Mouse (Mus musculus) midbrain, postnatal 0 days (tissue): Measurements from ENCODE around the gene Rcan3. TPM values are rescaled to one million over a fixed set of nuclear protein-coding genes. Genes with fewer than 3 reads are reported as not detected.

ENCODE experiments used
- ATAC-seq: fragments of 200-750 bp; cut with Nextera tagmentation; 2 replicates; pipeline ENCODE4 v1.8.0; 2017; ENCODE audit warnings: moderate number of reproducible peaks, mild to moderate bottlenecking, moderate TSS enrichment, moderate library complexity; ENCODE audit not compliant: low FRiP score
- DNase-seq: peaks from one replicate; pipeline ENCODE4 v3.0.0-alpha.2; 2015; ENCODE audit warnings: low spot score
- H3K27ac ChIP-seq: fragments of 300-500 bp; sonication (generic); 2 replicates; pipeline ENCODE4 v1.5.1; 2014; ENCODE audit warnings: low read depth, mild to moderate bottlenecking, low read length, mixed read lengths
- H3K27me3 ChIP-seq: fragments of 300-500 bp; sonication (generic); 2 replicates; pipeline ENCODE4 v1.6.1; 2014; ENCODE audit warnings: low read length, control low read depth, mixed read lengths; ENCODE audit not compliant: insufficient read depth
- H3K36me3 ChIP-seq: fragments of 300-500 bp; sonication (generic); 2 replicates; pipeline ENCODE4 v1.6.1; 2014; ENCODE audit warnings: low read length, control low read depth, mixed read lengths; ENCODE audit not compliant: insufficient read depth
- H3K4me1 ChIP-seq: fragments of 300-500 bp; sonication (generic); 2 replicates; pipeline ENCODE4 v1.6.1; 2014; ENCODE audit warnings: mild to moderate bottlenecking, control low read depth, antibody characterized with exemption, low read length, mixed read lengths; ENCODE audit not compliant: insufficient read depth
- H3K4me2 ChIP-seq: fragments of 300-500 bp; sonication (generic); 2 replicates; pipeline ENCODE4 v1.6.1; 2014; ENCODE audit warnings: low read depth, mild to moderate bottlenecking, low read length, mixed read lengths; ENCODE audit not compliant: poor library complexity, severe bottlenecking
- H3K4me3 ChIP-seq: fragments of 300-500 bp; sonication (generic); 2 replicates; pipeline ENCODE4 v1.5.1; 2014; ENCODE audit warnings: low read depth, mild to moderate bottlenecking, low read length, moderate library complexity
- H3K9ac ChIP-seq: fragments of 300-500 bp; sonication (generic); replicated peaks from 2 replicates; pipeline ENCODE4 v1.6.1; 2014; ENCODE audit warnings: mild to moderate bottlenecking, low read length, moderate library complexity, mixed read lengths; ENCODE audit not compliant: poor library complexity, severe bottlenecking
- H3K9me3 ChIP-seq: fragments of 300-500 bp; sonication (generic); 2 replicates; pipeline ENCODE4 v1.6.1; 2016; ENCODE audit warnings: low read length, control low read depth
- CTCF ChIP-seq: IDR thresholded peaks from 2 replicates; pipeline ENCODE4 v1.5.1; 2016; ENCODE audit warnings: antibody characterized with exemption, mild to moderate bottlenecking
- WGBS: fragments of 180-500 bp; shearing (Covaris S2); extraction: QIAGEN DNeasy Blood & Tissue Kit; methylation state at CpG from one replicate; pipeline ENCODE4 v1.1.7; 2014; 5-methylcytosine and 5-hydroxymethylcytosine counted together
- microRNA counts: library from miRNA; unstranded; fragments of <30 nt; microRNA quantifications from one replicate; lab custom pipeline; 2015
- microRNA-seq: library from miRNA; unstranded; fragments of <30 nt; microRNA quantifications from one replicate; pipeline ENCODE4, GENCODE M21; 2016; ENCODE audit warnings: borderline number of aligned reads
- polyA plus RNA-seq: library from polyadenylated mRNA; unstranded; fragments of >200 nt; fragmentation: Nextera tagmentation; extraction: Ambion mirVana; gene quantifications from 2 replicates; pipeline ENCODE4 v1.2.1, GENCODE M21; 2015
- total RNA-seq: library from RNA; depleted of rRNA; stranded (reverse); fragments of >200 nt; gene quantifications from 2 replicates; pipeline ENCODE4 v1.2.3, GENCODE M21; 2014; rRNA removed

The Rcan3 gene
- total and polyA plus RNA-seq, 2 experiments from 2014 or later, result 67.7 to 89.6 TPM

DNA sequence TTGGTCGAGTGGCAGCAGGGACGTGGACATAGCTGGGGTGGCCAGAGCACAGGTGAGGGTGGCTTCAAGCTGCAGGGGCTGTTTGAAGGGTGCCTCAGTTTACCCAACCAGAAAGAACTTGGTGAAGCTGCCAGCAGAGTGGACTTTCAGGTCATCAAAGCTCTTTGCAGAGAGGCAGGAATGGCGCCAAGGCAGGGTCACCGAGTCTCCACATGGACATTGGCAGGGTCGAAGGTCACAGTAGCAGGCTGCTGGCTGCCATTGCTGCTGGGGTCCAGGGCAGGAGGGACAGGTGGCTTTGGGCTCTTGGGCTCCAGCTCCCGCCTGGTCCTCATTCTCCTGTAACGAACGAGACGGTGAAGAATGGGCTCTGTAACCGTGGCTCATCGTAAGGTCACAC, 63.3 kb downstream of the Rcan3 start:
- Histone ChIP-seq H3K9me3 (no peaks in the 10 kb centered on the region), H3K4me3 (no peak overlapping the region), H3K4me2 (no peak overlapping the region), H3K4me1 (no peaks in the 10 kb centered on the region), H3K36me3 (no peaks in the 10 kb centered on the region), H3K27ac (no peak overlapping the region), H3K9ac (no peak overlapping the region), H3K27me3 (no peaks in the 10 kb centered on the region)
- 82% methylated on average over 11 of the region's 11 CpGs for WGBS
- DNase-seq (no peak), ATAC-seq (no peak)
- TF ChIP-seq CTCF, result no peak

DNA sequence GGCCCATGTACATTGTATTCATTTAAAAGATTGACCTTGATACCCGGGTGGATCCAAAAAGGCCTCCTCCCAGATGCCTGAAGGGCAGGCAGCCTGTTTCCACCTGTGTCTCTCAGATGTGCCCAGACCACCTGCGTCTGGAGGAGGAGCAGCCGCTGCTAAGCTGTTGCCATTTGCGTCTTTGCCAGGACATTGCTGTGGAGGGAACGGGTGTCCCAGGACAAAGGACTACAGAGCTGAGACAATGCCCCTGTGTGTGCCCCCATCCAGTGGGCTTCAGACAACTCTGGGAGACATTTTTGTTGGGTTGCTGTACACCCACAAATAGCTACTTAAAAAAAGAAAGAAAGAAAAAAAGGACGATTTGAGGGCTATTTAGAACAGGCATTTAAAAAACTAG, 70.8 kb downstream of the Rcan3 start:
- Histone ChIP-seq H3K27me3 (no peaks in the 10 kb centered on the region), H3K9me3 (no peaks in the 10 kb centered on the region), H3K27ac (no peak overlapping the region), H3K4me1 (no peaks in the 10 kb centered on the region), H3K36me3 (no peaks in the 10 kb centered on the region), H3K4me3 (no peak overlapping the region), H3K4me2 (no peak overlapping the region), H3K9ac (no peak overlapping the region)
- TF ChIP-seq CTCF, result no peak
- ATAC-seq, result no peak
- WGBS, result 24% methylated on average over 6 of the region's 6 CpGs
- DNase-seq, result no peak

MicroRNA genes within 50 kb of the gene (microRNA counts, 519-probe panel; counts per million panel counts)
- 528 counts per million, percentile 58 among the panel's probes with 10 or more counts for microRNA mmu-miR-700 (lab: Ali Mortazavi, UCI)

Small RNA genes lying within 50 kb of the gene (microRNA-seq; reads per million reads assigned to microRNA genes)
- gene Mir700, result 571 reads per million, percentile 68 among the genes with 10 or more reads in this experiment

Other genes starting within 250 kb of the Rcan3 start
- gene Clic4, start 161.0 kb downstream of the Rcan3 start, total RNA-seq, result 47.4 and 55.5 TPM in 2 replicates
- gene Clic4, start 161.0 kb downstream of the Rcan3 start, polyA plus RNA-seq, result 38.0 and 38.6 TPM in 2 replicates
- 40.1 and 48.3 TPM in 2 replicates for gene Srrm1, start 80.5 kb downstream of the Rcan3 start, total RNA-seq
- gene Srrm1, start 80.5 kb downstream of the Rcan3 start, polyA plus RNA-seq, result 142 and 173 TPM in 2 replicates
- 0.71 and 1.3 TPM in 2 replicates for gene Ncmap, start 35.6 kb downstream of the Rcan3 start, total RNA-seq
- gene Ncmap, start 35.6 kb downstream of the Rcan3 start, polyA plus RNA-seq, result 0.98 and 1.5 TPM in 2 replicates
- gene Stpg1, start 60.9 kb upstream of the Rcan3 start, total RNA-seq, result 0.55 TPM in 1 of 2 replicates, not detected in the other
- gene Stpg1, start 60.9 kb upstream of the Rcan3 start, polyA plus RNA-seq, result 0.28 and 0.40 TPM in 2 replicates
- gene Nipal3, start 61.2 kb upstream of the Rcan3 start, total RNA-seq, result 89.3 and 132 TPM in 2 replicates
- gene Nipal3, start 61.2 kb upstream of the Rcan3 start, polyA plus RNA-seq, result 6.5 and 10.9 TPM in 2 replicates
- 1.6 and 2.7 TPM in 2 replicates for gene Grhl3, start 139.8 kb upstream of the Rcan3 start, total RNA-seq
- gene Grhl3, start 139.8 kb upstream of the Rcan3 start, polyA plus RNA-seq, result 1.5 and 1.7 TPM in 2 replicates